17 mouse cellular contexts compared by ENCODE assay signal in genomic region chr16:70093224-70093623, GRCm38 (mm10).
DNase-seq lines count a peak whose midpoint lies in the region; ATAC-seq lines count a peak whose summit lies in the region.
"Had no signal": no experiment of that assay in that cellular context is flagged by ENCODE, and none has a peak within 500 bp of the region (broad histone marks: within the 10 kb centered on the region; RNA-seq: fewer than 3 reads in every experiment).

No protein-coding gene starts in this region.

- H3K9ac ChIP-seq in lung, embryonic 15.5 days = no peak overlapping the region
- H3K9ac ChIP-seq: heart, embryonic 15.5 days; midbrain, embryonic 12.5 days had no signal

- H3K27me3 ChIP-seq in lung, embryonic 15.5 days = no peaks in the 10 kb centered on the region
- H3K27me3 ChIP-seq: heart, embryonic 15.5 days; midbrain, embryonic 12.5 days had no signal

- DNase-seq in lung, postnatal 25 days (ENCODE audit: low spot score) = no peak
- DNase-seq in Muller cell, postnatal 12 days (ENCODE audit: inconsistent ontology term) = peak; percentile 47
- DNase-seq in brain, adult 2 months (ENCODE audit: low read depth, low spot score) = peak; percentile 91
- DNase-seq in frontal cortex, adult 2 months (ENCODE audit: extremely low spot score in 1 of 2, low spot score in 1 of 2) = peak; percentile 75 to 76
- no peak for DNase-seq in layer of hippocampus, adult 9-10 months (ENCODE audit: low spot score)
- no peak for DNase-seq in spleen, adult 12 weeks (ENCODE audit: low spot score)
- no peak for DNase-seq in spleen, postnatal 10 days (ENCODE audit: low spot score in 2 of 2)
- DNase-seq: adrenal gland, postnatal 14 days; cerebellum, postnatal 10 days; liver; lung, postnatal 36 days had no signal

- H3K27ac ChIP-seq in lung, embryonic 15.5 days = no peak overlapping the region
- H3K27ac ChIP-seq: heart, embryonic 15.5 days; hindbrain, embryonic 10.5 days; midbrain, embryonic 12.5 days had no signal

- H3K9me3 ChIP-seq in lung, embryonic 15.5 days = no peaks in the 10 kb centered on the region
- H3K9me3 ChIP-seq: heart, embryonic 15.5 days; hindbrain, embryonic 10.5 days; midbrain, embryonic 12.5 days had no signal

- H3K36me3 ChIP-seq in lung, embryonic 15.5 days = no peaks in the 10 kb centered on the region
- H3K36me3 ChIP-seq: heart, embryonic 15.5 days; hindbrain, embryonic 10.5 days; midbrain, embryonic 12.5 days had no signal

- no peak overlapping the region for H3K4me2 ChIP-seq in lung, embryonic 15.5 days
- H3K4me2 ChIP-seq: heart, embryonic 15.5 days; midbrain, embryonic 12.5 days had no signal

- H3K4me3 ChIP-seq in lung, embryonic 15.5 days = no peak overlapping the region
- H3K4me3 ChIP-seq: heart, embryonic 15.5 days; hindbrain, embryonic 10.5 days; midbrain, embryonic 12.5 days had no signal

- peak; percentile 75; the same call in 1 of the 2 replicates for ATAC-seq in lung, embryonic 15.5 days (ENCODE audit: borderline replicate concordance, extremely low read depth, low FRiP score, low TSS enrichment)
- ATAC-seq: CD4-positive, CD25-positive, alpha-beta regulatory T cell, adult 4 months; inflammation-experienced regulatory T-cells, adult 6 months had no signal

- no peaks in the 10 kb centered on the region for H3K4me1 ChIP-seq in lung, embryonic 15.5 days
- H3K4me1 ChIP-seq: hindbrain, embryonic 10.5 days; midbrain, embryonic 12.5 days had no signal

- 22% methylated on average over 3 of the region's 3 CpGs for WGBS in lung, embryonic 15.5 days

Comparison
In these comparisons a context has a peak if more than half of its experiments do, and no peak if none do; other contexts are left out.
1. DNase-seq: peak in Muller cell, postnatal 12 days (single experiment), brain, adult 2 months (single experiment) and frontal cortex, adult 2 months (2 of 2); none in lung, postnatal 25 days (single experiment), layer of hippocampus, adult 9-10 months (single experiment), spleen, adult 12 weeks (single experiment) and spleen, postnatal 10 days (0 of 2).